Mouse (Mus musculus) hindbrain, embryonic 16.5 days (tissue): Measurements from ENCODE around the gene Wdr17. TPM values are rescaled to one million over a fixed set of nuclear protein-coding genes. Genes with fewer than 3 reads are reported as not detected.

Experiments used
- ATAC-seq: fragments of 200-750 bp; cut with Nextera tagmentation; 2 replicates; pipeline ENCODE4 v1.8.0; 2017; ENCODE audit warnings: moderate TSS enrichment, moderate library complexity
- H3K27ac ChIP-seq: fragments of 300-500 bp; sonication (generic); 2 replicates; pipeline ENCODE4 v1.5.1; 2014; ENCODE audit warnings: low read depth, mild to moderate bottlenecking, control low read depth, low read length, moderate library complexity
- H3K27me3 ChIP-seq: fragments of 300-500 bp; sonication (generic); replicated peaks from 2 replicates; pipeline ENCODE4 v1.6.1; 2014; ENCODE audit warnings: low read length; ENCODE audit not compliant: control insufficient read depth, insufficient read depth
- H3K36me3 ChIP-seq: fragments of 300-500 bp; sonication (generic); 2 replicates; pipeline ENCODE4 v1.6.1; 2014; ENCODE audit warnings: mild to moderate bottlenecking, low read length, moderate library complexity, mixed read lengths; ENCODE audit not compliant: control insufficient read depth, insufficient read depth
- H3K4me1 ChIP-seq: fragments of 300-500 bp; sonication (generic); 2 replicates; pipeline ENCODE4 v1.6.1; 2014; ENCODE audit warnings: low read depth, low read length; ENCODE audit not compliant: control insufficient read depth, insufficient read depth
- H3K4me2 ChIP-seq: fragments of 300-500 bp; sonication (generic); 2 replicates; pipeline ENCODE4 v1.6.1; 2014; ENCODE audit warnings: mild to moderate bottlenecking, low read length, control low read depth, moderate library complexity
- H3K4me3 ChIP-seq: fragments of 300-500 bp; sonication (generic); 2 replicates; pipeline ENCODE4 v1.5.1; 2014; ENCODE audit warnings: mild to moderate bottlenecking, low read length, control low read depth, moderate library complexity
- H3K9ac ChIP-seq: fragments of 300-500 bp; sonication (generic); 2 replicates; pipeline ENCODE4 v1.6.1; 2014; ENCODE audit warnings: low read depth, mild to moderate bottlenecking, control low read depth, low read length, moderate library complexity
- H3K9me3 ChIP-seq: fragments of 300-500 bp; sonication (generic); 2 replicates; pipeline ENCODE4 v1.6.1; 2014; ENCODE audit warnings: mild to moderate bottlenecking, low read length, moderate library complexity; ENCODE audit not compliant: control insufficient read depth
- WGBS: fragments of 180-500 bp; shearing (Covaris S2); extraction: QIAGEN DNeasy Blood & Tissue Kit; methylation state at CpG from one replicate; pipeline ENCODE4 v1.1.7; 2014; 5-methylcytosine and 5-hydroxymethylcytosine counted together
- polyA plus RNA-seq: library from polyadenylated mRNA; unstranded; fragments of >200 nt; fragmentation: Nextera tagmentation; extraction: Ambion mirVana; gene quantifications from 2 replicates; pipeline ENCODE4 v1.2.1, GENCODE M21; 2015

Wdr17 gene
- polyA plus RNA-seq, 1 experiment from 2014 or later = 13.9 TPM

DNA sequence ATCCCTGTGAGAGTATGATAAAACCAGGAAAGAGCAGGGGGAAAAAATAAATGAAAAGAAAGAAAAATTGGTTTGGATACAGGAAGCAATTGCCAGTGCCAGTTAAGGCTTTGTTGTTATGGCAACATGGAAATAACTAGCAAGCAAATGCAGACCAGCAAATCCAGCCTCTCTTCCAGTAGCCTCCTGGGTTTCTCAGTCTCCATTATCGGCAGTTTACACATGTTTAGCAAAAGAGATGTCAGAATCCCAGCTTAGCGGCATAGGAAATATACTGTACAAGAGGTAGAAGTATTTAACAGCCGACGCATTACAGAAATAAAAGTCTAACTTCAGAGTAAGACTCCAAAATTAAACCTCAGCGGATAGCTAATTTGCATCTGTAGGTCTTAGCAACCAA lies 292.4 kb downstream of the Wdr17 start:
- peak; percentile 53 for ATAC-seq
- no peaks in the 10 kb centered on the region for H3K9me3 ChIP-seq
- WGBS = 71% methylated on average over 5 of the region's 5 CpGs
- H3K27me3 ChIP-seq = no peaks in the 10 kb centered on the region
- no peaks in the 10 kb centered on the region for H3K4me1 ChIP-seq
- H3K36me3 ChIP-seq = no peaks in the 10 kb centered on the region
- no peak overlapping the region for H3K9ac ChIP-seq
- H3K4me2 ChIP-seq = no peak overlapping the region
- H3K4me3 ChIP-seq = no peak overlapping the region
- H3K27ac ChIP-seq = no peak overlapping the region; the same call in 1 of the 2 replicates

DNA sequence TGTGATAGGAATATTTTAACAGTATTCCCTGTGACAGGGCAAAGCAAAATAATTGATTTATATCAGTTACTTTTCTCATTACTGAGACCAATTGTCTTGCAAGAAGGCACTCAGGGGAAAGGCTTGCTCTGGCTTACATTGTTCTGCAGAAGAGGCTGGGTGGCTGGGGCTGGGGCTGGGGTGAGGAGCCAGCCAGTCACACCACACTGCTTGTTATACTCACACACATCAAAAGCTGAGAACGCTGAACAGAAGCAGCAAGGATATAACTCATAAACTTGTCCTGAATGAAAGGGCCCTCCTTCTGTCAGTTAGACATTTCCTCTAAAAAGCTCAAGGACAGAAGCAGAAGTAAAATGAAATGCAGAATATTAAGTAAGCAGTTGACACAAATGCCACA lies 304.1 kb downstream of the Wdr17 start:
- ATAC-seq = no peak
- H3K27ac ChIP-seq = no peak overlapping the region

DNA sequence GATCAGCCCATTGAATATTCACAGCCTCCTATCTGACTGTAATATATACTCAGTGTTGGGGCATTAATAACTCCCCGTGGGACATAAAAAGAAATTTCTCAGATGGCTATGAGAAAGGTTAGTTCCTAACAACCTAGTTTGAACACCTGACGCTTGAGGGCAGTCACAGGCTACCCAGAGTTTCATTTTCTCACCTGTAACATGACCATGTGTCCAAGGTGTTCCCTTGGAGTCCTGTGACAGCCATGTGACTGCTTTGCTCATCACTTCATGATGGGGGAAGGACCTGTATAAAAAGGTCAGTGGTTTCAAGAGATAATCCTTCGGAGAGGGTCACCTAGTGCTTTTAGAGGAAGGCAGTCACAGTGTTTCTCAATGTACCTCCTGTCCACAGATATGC lies 305.5 kb downstream of the Wdr17 start:
- no peak overlapping the region for H3K9ac ChIP-seq
- no peaks in the 10 kb centered on the region for H3K27me3 ChIP-seq
- H3K4me1 ChIP-seq = no peaks in the 10 kb centered on the region
- 90% methylated on average over 3 of the region's 3 CpGs for WGBS
- H3K36me3 ChIP-seq = no peaks in the 10 kb centered on the region
- H3K4me3 ChIP-seq = no peak overlapping the region
- H3K9me3 ChIP-seq = no peaks in the 10 kb centered on the region
- no peak overlapping the region for H3K4me2 ChIP-seq
- no peak overlapping the region for H3K27ac ChIP-seq
- ATAC-seq = no peak

More for the DNA sequence above, 304.1 kb downstream of the Wdr17 start:
- Histone ChIP-seq H3K9me3 (no peaks in the 10 kb centered on the region), H3K36me3 (no peaks in the 10 kb centered on the region), H3K27me3 (no peaks in the 10 kb centered on the region), H3K4me3 (no peak overlapping the region), H3K4me2 (no peak overlapping the region), H3K4me1 (no peaks in the 10 kb centered on the region), H3K9ac (no peak overlapping the region)
- 57% methylated on average over 1 of the region's 1 CpGs for WGBS

Other genes starting within 250 kb of the Wdr17 start
- 545 and 587 TPM in 2 replicates for gene Gpm6a, start 67.7 kb upstream of the Wdr17 start, polyA plus RNA-seq